Mouse (Mus musculus) C2C12 (cell line): ENCODE measurements around the gene Mbip. TPM values are rescaled to one million over a fixed set of nuclear protein-coding genes. Genes with fewer than 3 reads are reported as not detected.

Experiments
- H3K27me3 ChIP-seq: one replicate; pipeline ENCODE4 v1.6.1; 2011; ENCODE audit not compliant: control insufficient read depth, insufficient read depth, insufficient read length
- H3K36me3 ChIP-seq: one replicate; pipeline ENCODE4 v1.6.1; 2011; ENCODE audit not compliant: control insufficient read depth, insufficient read depth
- H3K4me3 ChIP-seq: one replicate; pipeline ENCODE4 v1.5.1; 2011; ENCODE audit warnings: mild to moderate bottlenecking, control low read depth; ENCODE audit not compliant: poor library complexity, insufficient read depth, severe bottlenecking
- H3K79me2 ChIP-seq: one replicate; pipeline ENCODE4 v1.6.1; 2011; ENCODE audit not compliant: control insufficient read depth, insufficient read depth
- H3K79me3 ChIP-seq: one replicate; pipeline ENCODE4 v1.6.1; 2011; ENCODE audit warnings: low read depth, control low read depth
- H3ac ChIP-seq: one replicate; pipeline ENCODE3; 2011; ENCODE audit warnings: low read depth; ENCODE audit not compliant: control insufficient read depth, insufficient read length
- CEBPB ChIP-seq: IDR thresholded peaks from one replicate; pipeline ENCODE4 v1.6.1; 2011; ENCODE audit warnings: low read depth, mild to moderate bottlenecking, control low read depth, moderate library complexity
- CTCF ChIP-seq: IDR thresholded peaks from one replicate; pipeline ENCODE4 v1.5.1; 2011; ENCODE audit not compliant: control insufficient read depth, insufficient read depth, insufficient read length
- FOSL1 ChIP-seq: IDR thresholded peaks from one replicate; pipeline ENCODE4 v1.8.0; 2011; ENCODE audit warnings: mild to moderate bottlenecking, low read length; ENCODE audit not compliant: poor library complexity, insufficient read depth, severe bottlenecking
- MAX ChIP-seq: IDR thresholded peaks from one replicate; pipeline ENCODE4 v1.6.1; 2011; ENCODE audit warnings: mild to moderate bottlenecking, control low read depth
- MYOD1 ChIP-seq: IDR thresholded peaks from one replicate; pipeline ENCODE4 v1.6.1; 2011; ENCODE audit warnings: low read depth; ENCODE audit not compliant: control insufficient read depth, insufficient read length
- MYOG ChIP-seq: IDR thresholded peaks from one replicate; pipeline ENCODE4 v1.6.1; 2011; ENCODE audit not compliant: control insufficient read depth, insufficient read length; ENCODE audit errors: extremely low read depth
- USF1 ChIP-seq: IDR thresholded peaks from one replicate; pipeline ENCODE4 v1.6.1; 2011; ENCODE audit warnings: low read depth, mild to moderate bottlenecking, control low read depth, moderate library complexity
- polyA plus RNA-seq: library from polyadenylated mRNA; unstranded; fragments of >200 nt; fragmentation: generic; extraction: Trizol; gene quantifications from one replicate; pipeline ENCODE4 v1.2.1, GENCODE M21; 2012; ENCODE audit warnings: missing spikeins

Gene Mbip
- polyA plus RNA-seq, 1 experiment, result 4.6 TPM

DNA sequence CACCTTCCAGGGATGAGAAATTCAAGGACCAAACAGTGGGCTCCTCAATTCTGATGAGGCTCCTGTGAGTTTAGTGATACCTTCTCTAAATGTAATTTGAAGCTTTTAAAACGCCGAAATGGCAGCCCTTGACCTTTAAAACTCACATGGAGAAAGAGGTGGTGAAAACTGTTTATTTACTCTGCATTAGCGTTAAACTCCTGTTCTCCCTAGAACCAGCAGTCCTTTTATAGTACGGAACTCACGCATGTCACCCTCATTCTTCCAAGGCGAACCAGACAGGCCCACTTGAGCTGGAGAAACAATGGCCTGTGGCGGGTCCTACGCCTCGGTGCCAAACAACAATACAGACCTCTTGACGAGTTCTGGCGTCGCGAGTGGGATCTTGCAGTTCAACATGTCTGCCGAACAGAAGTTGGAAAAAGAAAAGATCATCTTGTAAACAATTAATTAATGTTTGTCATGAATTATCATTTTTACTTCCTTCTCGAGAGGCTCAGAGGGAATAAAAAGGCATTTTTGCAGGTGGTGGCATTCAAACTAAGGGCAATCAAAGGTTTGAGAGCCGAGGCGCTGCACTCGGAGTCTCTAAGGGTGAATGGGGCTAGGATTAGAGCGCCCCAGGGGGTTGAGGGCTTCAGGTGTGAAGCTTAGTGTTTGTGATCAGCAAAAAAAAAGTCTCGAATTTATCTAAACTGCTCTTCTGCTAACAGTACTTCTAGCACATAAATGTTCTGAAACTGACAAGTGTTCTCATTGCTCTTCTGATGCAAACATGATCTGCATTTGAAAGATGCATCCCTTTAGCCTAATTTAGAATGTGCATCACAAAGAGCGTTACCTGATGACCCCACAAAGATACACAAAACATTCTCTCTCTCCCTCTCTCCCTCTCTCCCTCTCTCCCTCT lies 47.5 kb downstream of the Mbip start:
- Histone ChIP-seq H3K4me3 (no peak overlapping the region), H3K79me2 (no peaks in the 10 kb centered on the region), H3K79me3 (no peaks in the 10 kb centered on the region), H3K27me3 (no peaks in the 10 kb centered on the region), H3ac (no peak overlapping the region), H3K36me3 (no peaks in the 10 kb centered on the region)
- TF ChIP-seq CEBPB, result no peak
- no peak for TF ChIP-seq MYOG
- TF ChIP-seq CTCF, result no peak
- TF ChIP-seq MAX, result no peak
- no peak for TF ChIP-seq FOSL1
- no peak for TF ChIP-seq USF1
- no peak for TF ChIP-seq MYOD1

DNA sequence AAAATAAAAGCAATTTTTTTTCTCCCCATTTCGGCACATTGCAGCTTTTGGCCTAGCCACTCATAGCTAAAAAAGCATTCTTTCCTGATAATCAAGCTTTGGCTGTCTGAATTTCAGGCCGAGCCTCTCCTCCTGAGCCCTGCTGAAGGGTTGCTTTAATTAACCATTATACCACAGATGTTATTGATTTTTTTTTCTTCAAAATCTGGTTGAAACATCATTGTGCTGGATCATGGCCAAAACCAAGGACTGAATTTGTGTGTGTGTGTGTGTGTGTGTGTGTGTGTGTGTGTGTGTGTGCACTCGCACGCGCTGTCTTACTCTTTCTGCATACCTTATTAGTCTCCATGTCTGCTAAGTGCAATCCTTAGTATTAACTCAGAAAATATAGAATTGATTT lies 48.6 kb downstream of the Mbip start:
- no peaks in the 10 kb centered on the region for H3K79me2 ChIP-seq
- no peaks in the 10 kb centered on the region for H3K79me3 ChIP-seq
- TF ChIP-seq FOSL1 (no peak), USF1 (no peak), CEBPB (no peak), MAX (no peak), MYOG (no peak), CTCF (no peak), MYOD1 (no peak)
- H3ac ChIP-seq, result no peak overlapping the region
- no peaks in the 10 kb centered on the region for H3K36me3 ChIP-seq
- no peak overlapping the region for H3K4me3 ChIP-seq
- no peaks in the 10 kb centered on the region for H3K27me3 ChIP-seq

DNA sequence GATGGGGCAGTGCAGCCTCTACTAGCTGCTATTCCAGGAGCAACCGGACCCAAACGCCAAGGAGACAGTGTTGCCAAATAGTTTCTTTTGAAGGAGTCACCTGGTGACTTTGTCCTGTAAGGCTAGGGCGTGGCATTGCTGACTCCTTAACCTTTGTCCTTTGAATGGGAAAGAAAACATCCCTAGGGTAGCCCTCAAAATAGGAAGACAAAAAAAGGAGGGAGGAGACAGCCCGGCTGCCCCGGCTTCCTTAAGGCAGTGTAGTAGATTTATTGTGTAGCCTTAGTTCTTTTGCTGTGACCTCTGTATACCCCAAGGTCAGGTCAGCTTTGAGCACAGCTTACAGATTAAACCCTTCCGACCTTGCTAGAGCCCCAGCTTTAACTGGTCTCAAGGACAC lies 49.2 kb downstream of the Mbip start:
- Histone ChIP-seq H3K36me3 (no peaks in the 10 kb centered on the region), H3ac (no peak overlapping the region), H3K27me3 (no peaks in the 10 kb centered on the region), H3K79me2 (no peaks in the 10 kb centered on the region), H3K79me3 (no peaks in the 10 kb centered on the region), H3K4me3 (no peak overlapping the region)
- TF ChIP-seq MYOD1, result no peak
- TF ChIP-seq MAX, result no peak
- TF ChIP-seq MYOG, result no peak

DNA sequence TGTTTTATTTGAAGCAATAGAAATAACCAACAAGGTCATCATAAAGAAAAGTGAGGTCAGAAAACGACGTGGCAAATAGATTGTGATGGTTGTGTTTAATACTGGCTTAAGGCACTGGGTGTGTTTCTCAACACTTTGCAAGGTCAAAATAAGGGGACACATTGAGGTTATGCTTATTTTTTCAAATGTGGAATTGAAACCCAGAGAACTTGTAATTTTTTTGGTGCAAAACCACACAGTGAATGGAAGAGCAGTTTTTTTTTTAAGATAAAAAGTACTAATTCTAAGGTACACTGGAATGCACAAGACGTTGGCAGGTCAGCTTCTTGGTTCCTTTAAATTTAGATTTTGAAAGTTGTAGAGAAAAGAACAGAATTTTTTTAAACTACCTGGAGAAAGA lies 50.5 kb downstream of the Mbip start:
- H3K79me3 ChIP-seq, result no peaks in the 10 kb centered on the region
- H3K27me3 ChIP-seq, result no peaks in the 10 kb centered on the region
- H3K4me3 ChIP-seq, result no peak overlapping the region
- H3K79me2 ChIP-seq, result no peaks in the 10 kb centered on the region
- H3K36me3 ChIP-seq, result no peaks in the 10 kb centered on the region
- no peak for TF ChIP-seq CTCF
- no peak overlapping the region for H3ac ChIP-seq

DNA sequence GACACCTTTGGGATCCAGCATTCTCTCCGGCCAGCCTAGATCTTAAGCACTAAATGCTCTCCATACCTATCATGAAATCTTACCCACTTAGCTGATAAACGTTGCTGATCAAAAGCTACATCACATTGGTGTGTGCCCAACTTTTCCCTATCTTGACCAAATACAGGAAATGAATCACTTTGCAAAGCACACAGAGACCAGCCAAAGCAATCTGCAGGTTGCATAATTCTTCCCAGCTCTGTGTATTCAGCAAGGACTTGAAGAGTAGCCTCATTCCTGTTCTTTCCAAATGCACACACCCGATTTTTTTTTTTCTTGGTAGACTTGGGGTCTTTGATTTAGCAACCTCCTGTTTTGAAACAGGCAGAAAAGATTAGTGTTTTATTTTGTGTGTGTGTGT lies 57.1 kb downstream of the Mbip start:
- H3K4me3 ChIP-seq, result no peak overlapping the region
- no peak overlapping the region for H3ac ChIP-seq
- no peaks in the 10 kb centered on the region for H3K79me3 ChIP-seq
- no peaks in the 10 kb centered on the region for H3K27me3 ChIP-seq
- peak; percentile 57 for TF ChIP-seq CEBPB
- TF ChIP-seq CTCF, result no peak
- no peaks in the 10 kb centered on the region for H3K36me3 ChIP-seq
- no peaks in the 10 kb centered on the region for H3K79me2 ChIP-seq

DNA sequence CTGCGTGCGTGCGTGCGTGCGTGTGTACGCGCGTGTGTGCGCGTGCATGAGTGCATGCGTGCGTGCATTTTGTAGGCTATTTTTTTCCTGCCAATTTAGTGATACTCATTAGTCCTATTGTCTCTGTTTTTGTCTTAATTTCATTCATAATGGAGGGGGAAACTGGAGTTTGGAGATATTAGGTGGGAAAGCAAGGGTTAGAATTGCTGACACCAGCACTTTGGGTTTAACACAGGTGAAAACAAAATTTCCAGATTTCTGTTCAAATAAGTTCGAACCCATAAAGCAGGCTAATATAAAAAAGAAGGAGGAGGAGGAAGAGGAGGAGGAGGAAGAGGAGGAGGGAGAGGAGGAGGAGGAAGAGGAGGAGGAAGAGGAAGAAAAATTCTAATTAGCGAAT lies 58.9 kb downstream of the Mbip start:
- H3K79me2 ChIP-seq, result no peaks in the 10 kb centered on the region
- no peaks in the 10 kb centered on the region for H3K36me3 ChIP-seq
- no peaks in the 10 kb centered on the region for H3K27me3 ChIP-seq
- H3K79me3 ChIP-seq, result no peaks in the 10 kb centered on the region
- no peak for TF ChIP-seq MYOD1
- no peak for TF ChIP-seq USF1
- no peak for TF ChIP-seq CEBPB
- no peak for TF ChIP-seq MAX
- TF ChIP-seq CTCF, result no peak
- no peak for TF ChIP-seq FOSL1
- TF ChIP-seq MYOG, result no peak
- no peak overlapping the region for H3K4me3 ChIP-seq
- no peak overlapping the region for H3ac ChIP-seq
